In genomic region chr2:117446876-117447275, GRCm38 (mm10) we compare ENCODE assay signal across 17 mouse cellular contexts.
DNase-seq lines count a peak whose midpoint lies in the region; ATAC-seq lines count a peak whose summit lies in the region.
"Had no signal": no experiment of that assay in that cellular context is flagged by ENCODE, and none has a peak within 500 bp of the region (broad histone marks: within the 10 kb centered on the region; RNA-seq: fewer than 3 reads in every experiment).

No protein-coding gene starts in this region.

- H3K36me3 ChIP-seq in splenic B cell, adult 2 months (ENCODE audit: control insufficient read depth, insufficient read depth, low read length, poor library complexity, severe bottlenecking): no peaks in the 10 kb centered on the region
- no peaks in the 10 kb centered on the region for H3K36me3 ChIP-seq in hindbrain, embryonic 12.5 days
- H3K36me3 ChIP-seq: G1E; hindbrain, embryonic 10.5 days; lung, embryonic 15.5 days had no signal

- no peak overlapping the region for H3K4me2 ChIP-seq in hindbrain, embryonic 12.5 days (replicated peaks)
- H3K4me2 ChIP-seq: heart, embryonic 11.5 days; lung, embryonic 15.5 days had no signal

- no peaks in the 10 kb centered on the region for H3K9me3 ChIP-seq in hindbrain, embryonic 12.5 days (replicated peaks)
- H3K9me3 ChIP-seq: G1E; hindbrain, embryonic 10.5 days; lung, embryonic 15.5 days had no signal

- H3K27me3 ChIP-seq in splenic B cell, adult 2 months (ENCODE audit: control insufficient read depth, insufficient read depth, low read length, poor library complexity, severe bottlenecking): no peaks in the 10 kb centered on the region
- H3K27me3 ChIP-seq in hindbrain, embryonic 12.5 days: no peaks in the 10 kb centered on the region
- H3K27me3 ChIP-seq: lung, embryonic 15.5 days had no signal

- no peak overlapping the region for H3K9ac ChIP-seq in hindbrain, embryonic 12.5 days
- H3K9ac ChIP-seq: lung, embryonic 15.5 days had no signal

- H3K4me3 ChIP-seq in hindbrain, embryonic 12.5 days: no peak overlapping the region
- H3K4me3 ChIP-seq: hindbrain, embryonic 10.5 days; left cerebral cortex, adult 2 months; lung, embryonic 15.5 days had no signal

- ATAC-seq in hindbrain, embryonic 12.5 days (ENCODE audit: low FRiP score): no peak

- DNase-seq in 3134 (ENCODE audit: extremely low read depth, insufficient read length, low spot score): peak; percentile 37
- peak; percentile 82 for DNase-seq in CD4-positive helper T cell, adult 2 months (ENCODE audit: low read depth, low spot score)
- peak; percentile 90 for DNase-seq in induced T-regulatory cell, adult 2 months (ENCODE audit: low read depth)
- DNase-seq in splenic B cell, adult 2 months (ENCODE audit: low read depth, low spot score): peak; percentile 33
- DNase-seq in gastrocnemius, postnatal 10 days: no peak
- no peak for DNase-seq in frontal cortex, postnatal 36 days (ENCODE audit: low spot score in 2 of 2)
- no peak for DNase-seq in layer of hippocampus, postnatal 25 days (ENCODE audit: extremely low spot score in 1 of 2, low spot score in 1 of 2)
- DNase-seq: cerebellum, adult 11-12 months; kidney, adult 18-20 months; liver; right cerebral cortex, postnatal 25 days had no signal

- H3K4me1 ChIP-seq in hindbrain, embryonic 12.5 days: no peaks in the 10 kb centered on the region
- H3K4me1 ChIP-seq: hindbrain, embryonic 10.5 days; lung, embryonic 15.5 days had no signal

- no peak overlapping the region for H3K27ac ChIP-seq in hindbrain, embryonic 12.5 days
- H3K27ac ChIP-seq: hindbrain, embryonic 10.5 days; left cerebral cortex, adult 2 months; lung, embryonic 15.5 days had no signal

- WGBS in hindbrain, embryonic 12.5 days: 90% methylated on average over 4 of the region's 4 CpGs

Comparison
In these comparisons a context has a peak if more than half of its experiments do, and no peak if none do; other contexts are left out.
1. DNase-seq: peak in 3134 (single experiment), CD4-positive helper T cell, adult 2 months (single experiment), induced T-regulatory cell, adult 2 months (single experiment) and splenic B cell, adult 2 months (single experiment); none in gastrocnemius, postnatal 10 days (single experiment), frontal cortex, postnatal 36 days (0 of 2) and layer of hippocampus, postnatal 25 days (0 of 2).